Comparison of ENCODE assay signal across 8 mouse cellular contexts in genomic region chr2:71580632-71581466, GRCm38 (mm10). TPM values are rescaled to one million over a fixed set of nuclear protein-coding genes. Genes with fewer than 3 reads are reported as not detected.
A peak's percentile ranks its signal among the peaks of the same experiment; 100 is the strongest.
DNase-seq lines count a peak whose midpoint lies in the region; ATAC-seq and TF ChIP-seq lines count a peak whose summit lies in the region.

No protein-coding gene starts in this region.

- no peaks in the 10 kb centered on the region for H3K27me3 ChIP-seq in hindbrain, embryonic 15.5 days

- H3K4me2 ChIP-seq in hindbrain, embryonic 15.5 days = peak overlapping the region; percentile 94

- WGBS in hindbrain, embryonic 15.5 days = 9% methylated on average over 50 of the region's 50 CpGs

- peak overlapping the region; percentile 65 for H3K4me3 ChIP-seq in gastrocnemius, adult 2 months
- peak overlapping the region; percentile 59 for H3K4me3 ChIP-seq in hindbrain, embryonic 15.5 days

- no peaks in the 10 kb centered on the region for H3K9me3 ChIP-seq in hindbrain, embryonic 15.5 days

- TF ChIP-seq CTCF in gastrocnemius, adult 2 months (IDR thresholded peaks at IDR 0.05) = peak; percentile 72

- peak; percentile 89 for ATAC-seq in hindbrain, embryonic 15.5 days (ENCODE audit: low FRiP score, low read depth)
- ATAC-seq in megakaryocyte, adult 5-6 weeks (ENCODE audit: poor library complexity, severe bottlenecking) = peak; percentile 97
- ATAC-seq in erythroblast, adult 5-6 weeks (replicated peaks; ENCODE audit: low FRiP score, poor library complexity, severe bottlenecking) = no peak

- H3K4me1 ChIP-seq in hindbrain, embryonic 15.5 days (replicated peaks) = peaks cover 10% of the 10 kb centered on the region

- H3K27ac ChIP-seq in gastrocnemius, adult 2 months = no peak overlapping the region
- H3K27ac ChIP-seq in hindbrain, embryonic 15.5 days (replicated peaks) = no peak overlapping the region

- H3K36me3 ChIP-seq in hindbrain, embryonic 15.5 days = no peaks in the 10 kb centered on the region

- DNase-seq in Muller cell, postnatal 12 days (ENCODE audit: inconsistent ontology term) = peak; percentile 77
- peak; percentile 9 for DNase-seq in c-Kit-positive CD71-positive TER-119-negative erythroid progenitor cells, embryonic 14.5 days (ENCODE audit: low read depth)
- DNase-seq in gastrocnemius, adult 2 months = peak; percentile 79
- DNase-seq in left cerebral cortex, postnatal 10 days (ENCODE audit: extremely low spot score in 1 of 2, low spot score in 2 of 2) = peak; percentile 16 to 82
- DNase-seq in right cerebral cortex, postnatal 10 days (ENCODE audit: low spot score in 2 of 2) = peak; percentile 54 to 70

- peak overlapping the region; percentile 61 for H3K9ac ChIP-seq in hindbrain, embryonic 15.5 days

- intact Hi-C loops in gastrocnemius, adult 2 months (cut with DNase I) = loop anchor here (1.0 kb wide), 1 partner anchor 236 kb away; no protein-coding TSS in a partner anchor
- intact Hi-C loops in left cerebral cortex, postnatal 10 days (cut with DNase I) = loop anchor here (5.0 kb wide), 1 partner anchor 231 kb away; no protein-coding TSS in a partner anchor

RNA-seq across cellular contexts. Expression of gene Dlx2, which starts 34.3 kb away (rescaled TPM):
- total RNA-seq in gastrocnemius, adult 2 months (2021) = not detected
- 0.26 and 2.2 TPM in 2 replicates for polyA plus RNA-seq in hindbrain, embryonic 15.5 days (2015; fragmentation: Nextera tagmentation; extraction: Ambion mirVana)
- total RNA-seq in left cerebral cortex, postnatal 10 days (2021) = 1 to 10 TPM; 8.2 to 8.7 TPM
- not detected in 2 replicates for total RNA-seq in megakaryocyte, adult 5-6 weeks (2015)
- not detected in 2 replicates for total RNA-seq in megakaryocyte, adult 5-6 weeks (2017)
- total RNA-seq in erythroblast, adult 5-6 weeks (2015; ENCODE audit: low replicate concordance) = not detected in 2 replicates
- not detected in 2 replicates for total RNA-seq in erythroblast, adult 5-6 weeks (2017; ENCODE audit: low replicate concordance)

RNA-seq across cellular contexts. Expression of gene Dlx1, which starts 52.9 kb away (rescaled TPM):
- total RNA-seq in gastrocnemius, adult 2 months (2021) = under 1 TPM in 1 of 2 experiments, not detected in 1; 0.11 TPM
- polyA plus RNA-seq in hindbrain, embryonic 15.5 days (2015; fragmentation: Nextera tagmentation; extraction: Ambion mirVana) = 0.38 and 6.9 TPM in 2 replicates
- total RNA-seq in left cerebral cortex, postnatal 10 days (2021) = 10 to 100 TPM; 22.7 to 28.3 TPM
- not detected in 2 replicates for total RNA-seq in megakaryocyte, adult 5-6 weeks (2015)
- not detected in 2 replicates for total RNA-seq in megakaryocyte, adult 5-6 weeks (2017)
- not detected in 2 replicates for total RNA-seq in erythroblast, adult 5-6 weeks (2015; ENCODE audit: low replicate concordance)
- not detected in 2 replicates for total RNA-seq in erythroblast, adult 5-6 weeks (2017; ENCODE audit: low replicate concordance)

Comparison
In these comparisons a context has a peak if more than half of its experiments do, and no peak if none do; other contexts are left out.
1. DNase-seq: peak in every context shown above with its lines; median percentile 79 in gastrocnemius, adult 2 months; 77 in Muller cell, postnatal 12 days; 62 in right cerebral cortex, postnatal 10 days; 49 in left cerebral cortex, postnatal 10 days; 9 in c-Kit-positive CD71-positive TER-119-negative erythroid progenitor cells, embryonic 14.5 days.
2. RNA of gene Dlx2, which starts 34.3 kb away (total RNA-seq): 8.2 to 8.7 TPM in left cerebral cortex, postnatal 10 days; not detected in gastrocnemius, adult 2 months, not detected in megakaryocyte, adult 5-6 weeks and not detected in erythroblast, adult 5-6 weeks; every median in the first group is over 4 times any median in the second.
3. RNA of gene Dlx1, which starts 52.9 kb away (total RNA-seq): 22.7 to 28.3 TPM in left cerebral cortex, postnatal 10 days; 0.11 TPM in gastrocnemius, adult 2 months, not detected in megakaryocyte, adult 5-6 weeks and not detected in erythroblast, adult 5-6 weeks; every median in the first group is over 10 times any median in the second.